ENCODE assay signal across 17 mouse cellular contexts in the genomic region with DNA sequence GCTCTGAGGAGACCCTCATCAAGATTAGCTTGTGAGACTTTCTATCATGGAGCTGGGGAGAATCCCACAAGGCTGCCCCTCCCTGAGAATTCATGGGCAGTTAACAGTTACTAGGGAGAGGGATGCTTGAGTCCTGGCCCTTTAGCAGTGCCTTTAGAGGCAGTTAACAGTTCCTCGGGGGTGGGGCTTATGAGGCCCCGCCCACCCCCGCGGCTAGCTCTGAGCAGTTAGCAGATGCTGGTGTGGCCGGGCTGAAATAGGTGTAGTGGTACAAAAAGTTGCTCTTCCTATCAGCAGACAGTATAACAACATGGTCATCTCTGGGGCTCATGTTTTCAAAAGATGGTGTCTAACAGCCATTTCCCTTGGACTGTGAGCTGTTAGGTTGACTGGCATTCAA. TPM values are rescaled to one million over a fixed set of nuclear protein-coding genes. Genes with fewer than 3 reads are reported as not detected.
DNase-seq lines count a peak whose midpoint lies in the region; ATAC-seq lines count a peak whose summit lies in the region.
"Had no signal": no experiment of that assay in that cellular context is flagged by ENCODE, and none has a peak within 500 bp of the region (broad histone marks: within the 10 kb centered on the region; RNA-seq: fewer than 3 reads in every experiment).

No protein-coding gene starts in this region.

- H3K27ac ChIP-seq in limb, embryonic 11.5 days (replicated peaks; ENCODE audit: low read depth, low read length) = no peak overlapping the region
- H3K27ac ChIP-seq in limb, embryonic 10.5 days = no peak overlapping the region
- H3K27ac ChIP-seq in intestine, embryonic 15.5 days = no peak overlapping the region
- H3K27ac ChIP-seq: stomach, embryonic 15.5 days had no signal

- no peak for ATAC-seq in limb, embryonic 11.5 days (ENCODE audit: insufficient number of reproducible peaks, low FRiP score, low TSS enrichment, low read depth)
- peak; percentile 31; the same call in 1 of the 2 replicates for ATAC-seq in megakaryocyte progenitor cell, adult 5-6 weeks (replicated peaks; ENCODE audit: poor library complexity)
- ATAC-seq in intestine, embryonic 15.5 days = no peak
- ATAC-seq: activated CD4-positive, CD25-positive, alpha-beta regulatory T cell, adult 4 months; forebrain, embryonic 14.5 days; inflammation-experienced regulatory T-cells, adult 6 months; lung, postnatal 0 days had no signal

- no peaks in the 10 kb centered on the region for H3K4me1 ChIP-seq in limb, embryonic 11.5 days (ENCODE audit: control insufficient read depth, insufficient read depth, low read length)
- peaks cover 12% of the 10 kb centered on the region for H3K4me1 ChIP-seq in limb, embryonic 10.5 days
- no peaks in the 10 kb centered on the region for H3K4me1 ChIP-seq in intestine, embryonic 15.5 days (replicated peaks)
- H3K4me1 ChIP-seq: stomach, embryonic 15.5 days had no signal

- WGBS in limb, embryonic 11.5 days = 24% methylated on average over 5 of the region's 5 CpGs
- WGBS in limb, embryonic 10.5 days = 15% methylated on average over 5 of the region's 5 CpGs
- 23% methylated on average over 5 of the region's 5 CpGs for WGBS in intestine, embryonic 15.5 days

- H3K9me3 ChIP-seq in limb, embryonic 11.5 days (ENCODE audit: control insufficient read depth, low read length) = no peaks in the 10 kb centered on the region
- no peaks in the 10 kb centered on the region for H3K9me3 ChIP-seq in limb, embryonic 10.5 days (replicated peaks)
- H3K9me3 ChIP-seq in intestine, embryonic 15.5 days = no peaks in the 10 kb centered on the region
- H3K9me3 ChIP-seq: stomach, embryonic 15.5 days had no signal

- intact Hi-C loops in heart, postnatal 36 days (cut with DNase I) = no loop called here

- H3K4me2 ChIP-seq in limb, embryonic 11.5 days (ENCODE audit: low read depth, severe bottlenecking) = no peak overlapping the region
- no peak overlapping the region for H3K4me2 ChIP-seq in intestine, embryonic 15.5 days (replicated peaks)
- H3K4me2 ChIP-seq: stomach, embryonic 15.5 days had no signal

- no peak overlapping the region for H3K4me3 ChIP-seq in limb, embryonic 11.5 days (ENCODE audit: low read depth, low read length)
- H3K4me3 ChIP-seq in limb, embryonic 10.5 days = no peak overlapping the region
- no peak overlapping the region for H3K4me3 ChIP-seq in intestine, embryonic 15.5 days (replicated peaks)
- H3K4me3 ChIP-seq: stomach, embryonic 15.5 days had no signal

- H3K9ac ChIP-seq in limb, embryonic 11.5 days (ENCODE audit: low read length) = no peak overlapping the region
- no peak overlapping the region for H3K9ac ChIP-seq in intestine, embryonic 15.5 days
- H3K9ac ChIP-seq: stomach, embryonic 15.5 days had no signal

- peak; percentile 24 for DNase-seq in limb, embryonic 11.5 days (ENCODE audit: low spot score)
- DNase-seq in limb, embryonic 10.5 days (ENCODE audit: low spot score) = no peak
- DNase-seq in A20 (ENCODE audit: low read depth, low spot score) (peak; percentile 53), ES-CJ7 (ENCODE audit: low read depth, low spot score) (peak; percentile 35)
- no peak for DNase-seq in heart, postnatal 36 days
- DNase-seq: adrenal gland, postnatal 25 days; cerebellum, adult 2 months; kidney, adult 9 months; layer of hippocampus, adult 9-11 months; right cerebral cortex, adult 18-20 months had no signal

- no peaks in the 10 kb centered on the region for H3K36me3 ChIP-seq in limb, embryonic 11.5 days (ENCODE audit: control insufficient read depth, insufficient read depth, low read length)
- no peaks in the 10 kb centered on the region for H3K36me3 ChIP-seq in limb, embryonic 10.5 days
- H3K36me3 ChIP-seq in intestine, embryonic 15.5 days = no peaks in the 10 kb centered on the region
- H3K36me3 ChIP-seq: stomach, embryonic 15.5 days had no signal

- H3K27me3 ChIP-seq in limb, embryonic 11.5 days (ENCODE audit: control insufficient read depth, insufficient read depth, low read length) = no peaks in the 10 kb centered on the region
- no peaks in the 10 kb centered on the region for H3K27me3 ChIP-seq in limb, embryonic 10.5 days (ENCODE audit: low read depth, poor library complexity, severe bottlenecking)
- no peaks in the 10 kb centered on the region for H3K27me3 ChIP-seq in intestine, embryonic 15.5 days (replicated peaks)
- H3K27me3 ChIP-seq: stomach, embryonic 15.5 days had no signal

RNA-seq across cellular contexts. Expression of gene Plekhm1, which starts 12.5 kb away (rescaled TPM):
- 7.9 and 8.9 TPM in 2 replicates for polyA plus RNA-seq in limb, embryonic 11.5 days (2014; fragmentation: Nextera tagmentation; extraction: Ambion mirVana)
- 7.6 and 8.2 TPM in 2 replicates for polyA plus RNA-seq in limb, embryonic 10.5 days (2016; fragmentation: Nextera tagmentation; extraction: Ambion mirVana)
- 12.1 and 12.5 TPM in 2 replicates for total RNA-seq in megakaryocyte progenitor cell, adult 5-6 weeks (2015)
- total RNA-seq in megakaryocyte progenitor cell, adult 5-6 weeks (2017) = 2.9 and 3.9 TPM in 2 replicates
- polyA plus RNA-seq in intestine, embryonic 15.5 days (2015; fragmentation: Nextera tagmentation; extraction: Ambion mirVana) = 5.6 and 6.2 TPM in 2 replicates
- total RNA-seq in heart, postnatal 36 days (2021) = 10 to 100 TPM; 11.9 to 12.9 TPM

Comparison
In these comparisons a context has a peak if more than half of its experiments do, and no peak if none do; other contexts are left out.
1. DNase-seq: peak in limb, embryonic 11.5 days (single experiment), A20 (single experiment) and ES-CJ7 (single experiment); none in limb, embryonic 10.5 days (single experiment) and heart, postnatal 36 days (0 of 2).